Mouse (Mus musculus): ENCODE results near the gene Thsd7a. TPM values are rescaled to one million over a fixed set of nuclear protein-coding genes. Genes with fewer than 3 reads are reported as not detected.

The Thsd7a gene
- 1 to 10 TPM; 4.6 to 7.8 TPM for total RNA-seq (2021)
- long read RNA-seq, experiment 1, partial matches to known transcripts = 0 of 3 reads
- long read RNA-seq, experiment 1, other reads (novel, unspliced or antisense) = 3 of 3 reads
- long read RNA-seq, experiment 2, partial matches to known transcripts = 0 of 3 reads
- long read RNA-seq, experiment 2, other reads (novel, unspliced or antisense) = 3 of 3 reads

- DNase-seq (ENCODE audit: low spot score in 2 of 2) = peak; percentile 33 to 56
Measured at GRCm38 (mm10) chr6:12748787-12749530, at the start of gene Thsd7a. Thsd7a (minus strand) TSS chr6:12749410.

- no peak for DNase-seq (ENCODE audit: low spot score in 2 of 2)
Measured at GRCm38 (mm10) chr6:12787129-12787528, 37.9 kb upstream of the Thsd7a start.

GRCm38 (mm10) chr6:12786378-12786982 lies 37.3 kb upstream of the Thsd7a start:
- no peak for DNase-seq (ENCODE audit: low spot score in 2 of 2)

- DNase-seq (ENCODE audit: low spot score in 2 of 2) = no peak
Measured at GRCm38 (mm10) chr6:12784918-12785618, 35.9 kb upstream of the Thsd7a start.

- DNase-seq (ENCODE audit: low spot score in 2 of 2) = no peak
Measured at GRCm38 (mm10) chr6:12772799-12773198, 23.6 kb upstream of the Thsd7a start.

GRCm38 (mm10) chr6:12765191-12765590 lies 16.0 kb upstream of the Thsd7a start:
- DNase-seq (ENCODE audit: low spot score in 2 of 2) = no peak

- no peak for DNase-seq (ENCODE audit: low spot score in 2 of 2)
Measured at GRCm38 (mm10) chr6:12764606-12765005, 15.4 kb upstream of the Thsd7a start.

- no peak for DNase-seq (ENCODE audit: low spot score in 2 of 2)
Measured at GRCm38 (mm10) chr6:12763816-12764215, 14.6 kb upstream of the Thsd7a start.

- no peak for DNase-seq (ENCODE audit: low spot score in 2 of 2)
Measured at GRCm38 (mm10) chr6:12759328-12760193, 10.4 kb upstream of the Thsd7a start.

- no peak for DNase-seq (ENCODE audit: low spot score in 2 of 2)
Measured at GRCm38 (mm10) chr6:12752297-12752696, 3.1 kb upstream of the Thsd7a start.

- DNase-seq (ENCODE audit: low spot score in 2 of 2) = no peak
Measured at GRCm38 (mm10) chr6:12750441-12750840, 1.2 kb upstream of the Thsd7a start.

GRCm38 (mm10) chr6:12749531-12750210 lies 461 bp upstream of the Thsd7a start:
- no peak for DNase-seq (ENCODE audit: low spot score in 2 of 2)

- no peak for DNase-seq (ENCODE audit: low spot score in 2 of 2)
Measured at GRCm38 (mm10) chr6:12748454-12748786, 790 bp downstream of the Thsd7a start.

- DNase-seq (ENCODE audit: low spot score in 2 of 2) = no peak
Measured at GRCm38 (mm10) chr6:12747856-12748450, 1.3 kb downstream of the Thsd7a start.

- DNase-seq (ENCODE audit: low spot score in 2 of 2) = no peak
Measured at GRCm38 (mm10) chr6:12742791-12743190, 6.4 kb downstream of the Thsd7a start.

- no peak for DNase-seq (ENCODE audit: low spot score in 2 of 2)
Measured at GRCm38 (mm10) chr6:12733924-12734323, 15.3 kb downstream of the Thsd7a start.

- DNase-seq (ENCODE audit: low spot score in 2 of 2) = no peak
Measured at GRCm38 (mm10) chr6:12716071-12716470, 33.1 kb downstream of the Thsd7a start.

GRCm38 (mm10) chr6:12712581-12712980 lies 36.6 kb downstream of the Thsd7a start:
- no peak for DNase-seq (ENCODE audit: low spot score in 2 of 2)

GRCm38 (mm10) chr6:12702925-12703324 lies 46.3 kb downstream of the Thsd7a start:
- no peak for DNase-seq (ENCODE audit: low spot score in 2 of 2)

- DNase-seq (ENCODE audit: low spot score in 2 of 2) = no peak
Measured at GRCm38 (mm10) chr6:12699089-12699488, 50.1 kb downstream of the Thsd7a start.

All from gastrocnemius, postnatal 4 days (tissue).